Mouse (Mus musculus) 3134 (cell line): ENCODE data around the gene Tfip11.

Experiments
- DNase-seq: peaks from one replicate; pipeline ENCODE4 v3.0.0-alpha.2; 2011; ENCODE audit warnings: low spot score; ENCODE audit not compliant: insufficient read length; ENCODE audit errors: extremely low read depth

Gene Tfip11

GRCm38 (mm10) chr5:112289819-112290535, 36.2 kb upstream of the Tfip11 start:
- DNase-seq = no peak

- DNase-seq = no peak
These were observed 35.6 kb upstream of the Tfip11 start for GRCm38 (mm10) chr5:112290536-112290880.

GRCm38 (mm10) chr5:112291866-112292265, 34.3 kb upstream of the Tfip11 start:
- DNase-seq = no peak

GRCm38 (mm10) chr5:112292343-112292980, 33.7 kb upstream of the Tfip11 start:
- no peak for DNase-seq

DNA sequence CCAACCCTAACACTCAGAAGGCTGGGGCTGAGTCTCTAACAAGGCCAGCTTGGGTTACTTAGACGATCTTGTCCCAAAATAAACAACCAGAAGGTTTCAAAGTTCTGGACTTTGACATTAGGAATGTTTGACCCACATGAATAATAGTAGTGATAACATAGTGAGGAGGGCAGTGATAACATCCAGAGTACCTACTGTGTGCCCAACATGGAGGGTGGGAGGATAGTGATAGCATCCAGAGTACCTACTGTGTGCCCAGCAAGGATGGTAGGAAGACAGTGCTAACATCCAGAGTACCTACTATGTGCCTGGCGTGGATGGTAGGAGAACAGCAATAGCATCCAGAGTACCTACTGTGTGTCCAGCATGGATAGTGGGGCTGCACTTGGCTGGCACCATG, 32.4 kb upstream of the Tfip11 start:
- no peak for DNase-seq

- DNase-seq = no peak
These were observed 31.5 kb upstream of the Tfip11 start for GRCm38 (mm10) chr5:112294696-112295095.

GRCm38 (mm10) chr5:112295162-112295561, 31.0 kb upstream of the Tfip11 start:
- DNase-seq = no peak

- DNase-seq = no peak
These were observed 30.6 kb upstream of the Tfip11 start for GRCm38 (mm10) chr5:112295564-112295963.

DNA sequence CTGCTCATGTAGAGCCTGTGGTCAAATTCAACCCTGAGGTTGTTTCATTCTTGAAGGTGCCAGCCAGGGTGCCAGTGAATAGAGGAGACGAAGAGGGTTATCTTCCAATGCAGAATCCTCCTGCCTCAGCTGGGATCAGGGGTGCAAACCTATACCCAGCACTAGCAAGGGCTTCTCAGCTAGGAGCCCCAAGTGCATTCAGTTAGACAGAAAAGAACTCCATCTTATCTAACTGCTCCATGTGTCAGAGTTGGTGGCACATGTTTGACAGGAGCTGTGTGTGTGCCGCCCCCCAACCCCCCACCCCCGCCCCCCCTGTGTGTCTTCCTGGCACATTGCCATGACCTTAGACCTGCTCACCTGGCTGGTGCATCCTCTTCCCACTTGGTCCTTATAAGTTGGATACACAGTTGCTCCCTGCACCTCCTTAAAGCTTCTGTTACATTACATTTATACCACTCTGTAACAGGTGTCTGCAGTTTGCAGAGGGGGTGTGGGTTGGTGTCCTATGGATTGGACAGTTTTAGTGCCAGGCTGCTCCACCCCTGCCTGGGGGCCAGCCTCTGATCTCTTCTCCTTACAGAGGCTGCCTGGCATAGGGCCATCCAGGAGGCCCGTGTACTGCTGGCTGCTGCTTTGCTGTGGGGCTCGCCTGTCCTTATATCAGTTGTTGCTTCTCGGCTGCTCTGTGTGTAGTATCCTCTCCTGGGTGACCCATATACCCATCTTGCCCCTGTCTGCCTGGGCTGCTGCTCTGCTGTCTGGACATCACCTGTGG, 29.6 kb upstream of the Tfip11 start:
- no peak for DNase-seq

- no peak for DNase-seq
These were observed 28.9 kb upstream of the Tfip11 start for GRCm38 (mm10) chr5:112297257-112297656.

DNA sequence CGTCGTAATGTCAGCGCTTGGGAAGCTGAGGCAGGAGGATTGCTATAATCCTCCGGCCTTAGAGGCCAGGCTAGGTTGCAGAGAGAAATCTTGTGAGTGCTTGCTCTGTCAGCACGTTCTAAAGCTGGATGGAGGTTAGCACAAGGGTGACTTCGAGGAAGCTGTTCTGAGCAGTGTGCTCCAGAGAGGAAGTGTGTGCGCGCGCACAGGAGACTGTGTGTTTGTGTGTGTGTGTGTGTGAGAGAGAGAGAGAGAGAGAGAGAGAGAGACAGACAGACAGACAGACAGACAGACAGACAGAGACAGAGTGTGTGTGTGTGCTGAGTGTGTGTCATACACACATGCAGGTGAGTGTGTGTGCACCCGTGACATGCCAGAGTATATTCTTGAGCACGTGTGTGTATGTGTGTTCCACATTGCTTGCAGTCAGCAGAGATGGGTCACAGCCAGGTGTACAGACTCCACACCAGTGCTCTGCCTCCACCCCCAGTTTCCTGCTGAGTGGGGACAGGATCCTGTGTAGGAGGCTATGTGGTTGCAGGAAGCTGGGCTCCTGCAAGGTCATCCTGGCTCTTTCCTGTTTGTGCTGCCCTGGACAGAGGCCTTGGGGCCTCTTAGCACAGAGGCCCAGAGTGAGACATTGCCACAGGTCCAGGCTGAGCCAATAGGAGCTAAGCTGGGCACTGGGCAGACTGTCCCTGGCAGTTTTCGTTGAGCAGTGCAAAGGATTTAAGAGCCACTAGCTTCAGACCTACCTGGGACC, 27.8 kb upstream of the Tfip11 start:
- no peak for DNase-seq

- no peak for DNase-seq
These were observed 26.8 kb upstream of the Tfip11 start for GRCm38 (mm10) chr5:112299399-112299798.

- no peak for DNase-seq
These were observed 26.0 kb upstream of the Tfip11 start for GRCm38 (mm10) chr5:112300112-112300511.

DNA sequence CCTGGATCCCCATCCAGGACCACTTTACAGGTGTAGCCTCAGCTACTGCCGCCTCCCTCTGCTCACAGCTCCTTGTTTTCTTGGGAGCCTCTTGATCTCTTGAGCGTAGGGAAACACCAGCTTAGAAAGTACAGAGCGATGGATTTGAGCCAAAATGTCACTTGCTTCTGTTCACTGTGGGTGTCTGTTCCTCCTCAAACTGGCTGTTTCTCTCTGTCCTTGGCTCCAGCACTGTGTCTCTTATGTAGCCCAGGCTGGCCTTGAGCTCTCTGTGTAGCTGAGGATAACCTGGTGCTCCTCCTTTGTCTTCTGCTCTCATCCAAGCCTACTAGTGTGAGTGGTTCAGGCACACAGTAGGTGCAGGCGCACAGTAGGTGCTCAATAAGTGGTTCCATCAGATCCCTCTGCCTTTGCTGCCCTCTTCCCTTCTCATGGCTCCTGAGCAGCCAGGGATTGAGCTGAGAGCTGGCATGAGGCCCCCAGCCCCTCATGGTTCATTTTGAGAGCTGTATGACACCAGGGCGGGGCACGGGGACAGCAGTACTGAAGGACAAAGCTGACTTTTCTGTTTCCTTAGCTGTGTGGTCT, 25.3 kb upstream of the Tfip11 start:
- DNase-seq = no peak

DNA sequence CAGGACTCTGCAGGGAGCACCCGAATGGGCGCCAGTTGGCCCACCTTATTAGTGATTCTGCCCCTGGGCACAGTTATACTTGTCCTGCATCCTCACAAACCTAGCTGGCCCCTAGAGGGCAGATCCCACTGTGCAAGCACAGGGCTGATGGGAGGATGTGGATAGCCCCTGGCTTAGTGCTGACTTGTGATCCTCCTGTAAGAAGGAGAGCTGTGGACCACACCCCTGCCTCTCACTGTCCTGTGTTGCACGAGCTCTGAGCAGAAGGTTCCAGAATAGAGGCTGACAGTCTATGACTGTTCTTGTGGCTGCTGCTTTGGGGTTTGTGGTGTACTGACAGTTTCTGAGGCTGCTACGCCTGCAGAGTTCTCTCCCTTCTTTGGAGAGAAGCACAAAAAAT, 24.5 kb upstream of the Tfip11 start:
- no peak for DNase-seq

GRCm38 (mm10) chr5:112302310-112302709, 23.8 kb upstream of the Tfip11 start:
- DNase-seq = no peak

DNA sequence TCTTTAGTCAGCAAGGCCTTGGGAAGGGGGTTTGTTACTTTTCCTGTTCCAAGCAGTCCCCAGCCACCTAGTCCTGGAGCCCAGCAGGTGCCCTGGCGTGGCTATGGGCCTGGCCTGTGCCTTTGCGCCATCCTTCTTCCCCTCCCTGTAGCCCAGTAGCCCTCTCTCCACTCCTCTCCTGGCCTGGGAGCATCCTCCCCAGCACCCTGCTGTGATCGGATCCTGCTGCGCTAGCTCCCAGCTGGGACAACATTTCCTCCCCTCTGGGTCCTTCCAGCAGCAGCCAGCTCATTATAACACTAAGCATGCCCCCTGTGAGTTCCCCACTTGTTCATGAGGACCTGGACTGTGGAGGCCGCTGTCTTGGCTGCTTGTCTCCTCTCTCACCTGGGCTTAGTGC, 20.3 kb upstream of the Tfip11 start:
- no peak for DNase-seq

- DNase-seq = no peak
These were observed 12.8 kb upstream of the Tfip11 start for GRCm38 (mm10) chr5:112313222-112313885.

GRCm38 (mm10) chr5:112316468-112316867, 9.7 kb upstream of the Tfip11 start:
- DNase-seq = no peak

DNA sequence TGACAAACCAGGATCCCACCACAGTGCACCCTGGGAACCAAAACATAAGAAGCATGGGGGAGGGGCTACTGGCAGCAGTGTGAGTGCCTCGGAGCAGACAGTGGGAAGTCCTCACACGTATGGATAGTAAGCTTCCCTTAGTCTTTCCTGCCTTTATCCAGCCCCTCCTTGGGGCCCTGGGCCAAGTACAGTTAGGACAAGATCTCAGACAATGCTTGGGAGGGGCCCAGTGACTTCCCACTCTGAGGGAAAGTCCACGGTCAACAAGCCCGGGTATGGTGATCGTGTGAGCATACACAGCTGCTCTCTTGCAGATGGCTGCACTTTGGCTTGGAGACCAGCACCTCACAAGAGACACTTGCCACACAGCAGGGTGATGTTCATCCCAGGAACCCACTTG, 8.8 kb upstream of the Tfip11 start:
- no peak for DNase-seq
